Comparison of ENCODE assay signal across 20 mouse cellular contexts in genomic region chr1:152139496-152139895, GRCm38 (mm10). TPM values are rescaled to one million over a fixed set of nuclear protein-coding genes. Genes with fewer than 3 reads are reported as not detected.
DNase-seq lines count a peak whose midpoint lies in the region; ATAC-seq and TF ChIP-seq lines count a peak whose summit lies in the region.
"Had no signal": no experiment of that assay in that cellular context is flagged by ENCODE, and none has a peak within 500 bp of the region (broad histone marks: within the 10 kb centered on the region; RNA-seq: fewer than 3 reads in every experiment).

No protein-coding gene starts in this region.

- intact Hi-C loops in heart, postnatal 36 days (cut with DNase I) = loop anchor here (2.0 kb wide), 1 partner anchor 55 kb away; no protein-coding TSS in a partner anchor
- intact Hi-C loops in left cerebral cortex, postnatal 10 days (cut with DNase I) = no loop called here

- no peak for TF ChIP-seq CTCF in stomach, postnatal 0 days (IDR thresholded peaks at IDR 0.05; ENCODE audit: low read depth)

- H3K4me2 ChIP-seq in heart, embryonic 11.5 days = no peak overlapping the region
- H3K4me2 ChIP-seq in stomach, postnatal 0 days (replicated peaks; ENCODE audit: low read depth) = no peak overlapping the region
- H3K4me2 ChIP-seq: forebrain, embryonic 12.5 days; heart, embryonic 15.5 days; hindbrain, embryonic 14.5 days; limb, embryonic 13.5 days; liver, embryonic 13.5 days; lung, embryonic 15.5 days; midbrain, embryonic 11.5 days had no signal

- no peak overlapping the region for H3K9ac ChIP-seq in heart, embryonic 11.5 days (ENCODE audit: low read depth, low read length)
- H3K9ac ChIP-seq in stomach, postnatal 0 days (ENCODE audit: low read length) = no peak overlapping the region
- H3K9ac ChIP-seq: forebrain, embryonic 12.5 days; heart, embryonic 15.5 days; hindbrain, embryonic 14.5 days; limb, embryonic 13.5 days; liver, embryonic 13.5 days; lung, embryonic 15.5 days had no signal

- no peak for TF ChIP-seq EP300 in stomach, postnatal 0 days (optimal IDR thresholded peaks at IDR 0.05)

- DNase-seq in heart, adult 11 months = peak; percentile 91
- DNase-seq in kidney, postnatal 14 days = peak; percentile 38
- DNase-seq in kidney, adult 9 months = no peak
- DNase-seq in adrenal gland, postnatal 14 days = peak; percentile 57
- DNase-seq in heart, postnatal 36 days = peak; percentile 19 to 31
- DNase-seq in stomach, postnatal 0 days (ENCODE audit: low spot score) = no peak
- DNase-seq in left cerebral cortex, postnatal 10 days (ENCODE audit: extremely low spot score in 1 of 2, low spot score in 2 of 2) = no peak
- DNase-seq: cerebellum, adult 2 months; liver, embryonic 13.5 days; retina, postnatal 1 day; right cerebral cortex, postnatal 4 days; thymus, postnatal 14 days had no signal

- H3K9me3 ChIP-seq in heart, embryonic 11.5 days (replicated peaks; ENCODE audit: control insufficient read depth, low read length) = no peaks in the 10 kb centered on the region
- no peaks in the 10 kb centered on the region; the same call in 1 of the 2 replicates for H3K9me3 ChIP-seq in stomach, postnatal 0 days (ENCODE audit: control insufficient read depth, low read length)
- H3K9me3 ChIP-seq: liver, embryonic 13.5 days; lung, embryonic 15.5 days had no signal

- H3K4me3 ChIP-seq in heart, embryonic 11.5 days (ENCODE audit: low read depth, low read length) = no peak overlapping the region
- no peak overlapping the region for H3K4me3 ChIP-seq in stomach, postnatal 0 days (ENCODE audit: low read depth, low read length)
- H3K4me3 ChIP-seq: forebrain, embryonic 12.5 days; heart, embryonic 15.5 days; limb, embryonic 13.5 days; liver, embryonic 13.5 days; lung, embryonic 15.5 days had no signal

- 78% methylated on average over 4 of the region's 4 CpGs for WGBS in heart, embryonic 11.5 days (ENCODE audit: insufficient replicate concordance)
- 75% methylated on average over 4 of the region's 4 CpGs for WGBS in stomach, postnatal 0 days

- no peaks in the 10 kb centered on the region for H3K36me3 ChIP-seq in heart, embryonic 11.5 days (ENCODE audit: control insufficient read depth, insufficient read depth, low read length)
- H3K36me3 ChIP-seq in stomach, postnatal 0 days (ENCODE audit: control insufficient read depth, insufficient read depth, low read length) = no peaks in the 10 kb centered on the region
- H3K36me3 ChIP-seq: forebrain, embryonic 12.5 days; heart, embryonic 15.5 days; limb, embryonic 13.5 days; liver, embryonic 13.5 days; lung, embryonic 15.5 days had no signal

- no peaks in the 10 kb centered on the region for H3K4me1 ChIP-seq in heart, embryonic 11.5 days (ENCODE audit: control insufficient read depth, insufficient read depth, low read length)
- no peaks in the 10 kb centered on the region for H3K4me1 ChIP-seq in stomach, postnatal 0 days (replicated peaks; ENCODE audit: control insufficient read depth, insufficient read depth)
- H3K4me1 ChIP-seq: forebrain, embryonic 12.5 days; limb, embryonic 13.5 days; liver, embryonic 13.5 days; lung, embryonic 15.5 days had no signal

- no peaks in the 10 kb centered on the region for H3K27me3 ChIP-seq in heart, embryonic 11.5 days (ENCODE audit: control insufficient read depth, insufficient read depth, low read length)
- no peaks in the 10 kb centered on the region for H3K27me3 ChIP-seq in stomach, postnatal 0 days (ENCODE audit: control insufficient read depth, insufficient read depth, low read length)
- H3K27me3 ChIP-seq: forebrain, embryonic 12.5 days; heart, embryonic 15.5 days; limb, embryonic 13.5 days; liver, embryonic 13.5 days; lung, embryonic 15.5 days had no signal

- no peak for ATAC-seq in heart, embryonic 11.5 days (replicated peaks; ENCODE audit: insufficient number of reproducible peaks, low FRiP score, low TSS enrichment)
- no peak for ATAC-seq in stomach, postnatal 0 days (ENCODE audit: low FRiP score, low TSS enrichment)

- no peak overlapping the region for H3K27ac ChIP-seq in heart, embryonic 11.5 days (ENCODE audit: low read depth, low read length)
- H3K27ac ChIP-seq in stomach, postnatal 0 days (replicated peaks) = no peak overlapping the region
- H3K27ac ChIP-seq: forebrain, embryonic 12.5 days; heart, embryonic 15.5 days; hindbrain, embryonic 14.5 days; limb, embryonic 13.5 days; liver, embryonic 13.5 days; lung, embryonic 15.5 days; macrophage had no signal

RNA-seq across cellular contexts. Expression of gene 1700025G04Rik, which starts 49.6 kb away (rescaled TPM):
- 23.3 and 25.0 TPM in 2 replicates for polyA plus RNA-seq in heart, embryonic 11.5 days (2014; fragmentation: Nextera tagmentation; extraction: Ambion mirVana)
- total RNA-seq in adrenal gland, postnatal 14 days (2021) = 91.7 and 92.5 TPM in 2 replicates
- 10 to 100 TPM; 41.2 to 44.2 TPM for total RNA-seq in heart, postnatal 36 days (2021)
- 20.6 and 22.9 TPM in 2 replicates for polyA plus RNA-seq in stomach, postnatal 0 days (2015; fragmentation: Nextera tagmentation; extraction: Ambion mirVana)
- 10 to 100 TPM; 70.1 to 72.8 TPM for total RNA-seq in left cerebral cortex, postnatal 10 days (2021)

Comparison
In these comparisons a context has a peak if more than half of its experiments do, and no peak if none do; other contexts are left out.
1. DNase-seq: peak in heart, adult 11 months (single experiment), kidney, postnatal 14 days (single experiment), adrenal gland, postnatal 14 days (single experiment) and heart, postnatal 36 days (2 of 2); none in kidney, adult 9 months (single experiment), stomach, postnatal 0 days (single experiment) and left cerebral cortex, postnatal 10 days (0 of 2).